Mouse (Mus musculus): ENCODE measurements around the gene Galnt17. TPM values are rescaled to one million over a fixed set of nuclear protein-coding genes. Genes with fewer than 3 reads are reported as not detected.

Galnt17 gene
- polyA plus RNA-seq, 1 experiment from 2014 or later: 0.08 TPM

- H3K9ac ChIP-seq (ENCODE audit: low read depth, low read length): no peak overlapping the region
- H3K36me3 ChIP-seq (ENCODE audit: control insufficient read depth, insufficient read depth): no peaks in the 10 kb centered on the region
- no peaks in the 10 kb centered on the region; the same call in none of the 2 replicates for H3K9me3 ChIP-seq (replicated peaks; ENCODE audit: control insufficient read depth, low read length)
- no peak for ATAC-seq (ENCODE audit: low read depth)
- H3K27me3 ChIP-seq (ENCODE audit: control insufficient read depth, insufficient read depth, low read depth, low read length): no peaks in the 10 kb centered on the region
- H3K4me1 ChIP-seq (ENCODE audit: control insufficient read depth, low read depth, low read length): no peaks in the 10 kb centered on the region
- no peak overlapping the region for H3K27ac ChIP-seq (ENCODE audit: low read length)
- H3K4me2 ChIP-seq (ENCODE audit: low read depth, low read length): no peak overlapping the region
- H3K4me3 ChIP-seq (ENCODE audit: low read depth, low read length): no peak overlapping the region
- WGBS (ENCODE audit: insufficient replicate concordance): 63% methylated on average over 8 of the region's 8 CpGs
Observed at GRCm38 (mm10) chr5:131089876-131090275, 218.4 kb downstream of the Galnt17 start.

DNA sequence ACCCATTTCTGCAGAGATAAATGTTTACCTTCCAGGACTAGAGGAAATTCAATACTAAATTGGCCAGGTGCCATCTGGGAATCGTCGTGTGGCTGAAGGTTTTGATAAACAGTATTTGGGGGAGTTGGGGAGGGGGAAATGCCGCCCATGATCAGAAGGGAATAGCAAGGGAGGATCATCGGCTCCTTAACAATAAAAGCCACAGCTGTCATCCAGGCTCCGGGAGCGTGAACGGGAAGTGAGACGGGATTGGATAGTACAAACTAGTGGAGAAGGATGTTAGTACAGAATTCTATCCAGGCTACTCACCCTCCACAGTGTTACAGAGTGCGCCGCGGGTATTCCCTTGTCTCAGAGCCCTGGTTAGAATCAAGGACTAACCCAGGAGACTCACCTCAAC lies 219.4 kb downstream of the Galnt17 start:
- H3K9ac ChIP-seq (ENCODE audit: low read depth, low read length): no peak overlapping the region
- H3K9me3 ChIP-seq (replicated peaks; ENCODE audit: control insufficient read depth, low read length): no peaks in the 10 kb centered on the region; the same call in none of the 2 replicates
- H3K27me3 ChIP-seq (ENCODE audit: control insufficient read depth, insufficient read depth, low read depth, low read length): no peaks in the 10 kb centered on the region
- H3K36me3 ChIP-seq (ENCODE audit: control insufficient read depth, insufficient read depth): no peaks in the 10 kb centered on the region
- WGBS (ENCODE audit: insufficient replicate concordance): 59% methylated on average over 11 of the region's 11 CpGs
- no peak overlapping the region for H3K4me2 ChIP-seq (ENCODE audit: low read depth, low read length)
- no peak overlapping the region for H3K4me3 ChIP-seq (ENCODE audit: low read depth, low read length)
- no peak overlapping the region for H3K27ac ChIP-seq (ENCODE audit: low read length)
- no peaks in the 10 kb centered on the region for H3K4me1 ChIP-seq (ENCODE audit: control insufficient read depth, low read depth, low read length)
- no peak for ATAC-seq (ENCODE audit: low read depth)

- 58% methylated on average over 14 of the region's 14 CpGs for WGBS (ENCODE audit: insufficient replicate concordance)
Observed at GRCm38 (mm10) chr5:131083072-131083657, 225.1 kb downstream of the Galnt17 start.

GRCm38 (mm10) chr5:131077682-131078081 lies 230.6 kb downstream of the Galnt17 start:
- no peaks in the 10 kb centered on the region for H3K4me1 ChIP-seq (ENCODE audit: control insufficient read depth, low read depth, low read length)
- no peak overlapping the region for H3K4me3 ChIP-seq (ENCODE audit: low read depth, low read length)
- H3K9me3 ChIP-seq (replicated peaks; ENCODE audit: control insufficient read depth, low read length): no peaks in the 10 kb centered on the region; the same call in 1 of the 2 replicates
- no peak for ATAC-seq (ENCODE audit: low read depth)
- WGBS (ENCODE audit: insufficient replicate concordance): 9% methylated on average over 1 of the region's 1 CpGs
- H3K36me3 ChIP-seq (ENCODE audit: control insufficient read depth, insufficient read depth): no peaks in the 10 kb centered on the region
- H3K4me2 ChIP-seq (ENCODE audit: low read depth, low read length): no peak overlapping the region
- no peak overlapping the region for H3K9ac ChIP-seq (ENCODE audit: low read depth, low read length)
- no peak overlapping the region for H3K27ac ChIP-seq (ENCODE audit: low read length)
- no peaks in the 10 kb centered on the region for H3K27me3 ChIP-seq (ENCODE audit: control insufficient read depth, insufficient read depth, low read depth, low read length)

More at GRCm38 (mm10) chr5:131083072-131083657, 225.1 kb downstream of the Galnt17 start:
- no peaks in the 10 kb centered on the region; the same call in 1 of the 2 replicates for H3K9me3 ChIP-seq (replicated peaks; ENCODE audit: control insufficient read depth, low read length)
- no peaks in the 10 kb centered on the region for H3K4me1 ChIP-seq (ENCODE audit: control insufficient read depth, low read depth, low read length)
- H3K4me2 ChIP-seq (ENCODE audit: low read depth, low read length): no peak overlapping the region
- no peak overlapping the region for H3K27ac ChIP-seq (ENCODE audit: low read length)
- H3K27me3 ChIP-seq (ENCODE audit: control insufficient read depth, insufficient read depth, low read depth, low read length): no peaks in the 10 kb centered on the region
- H3K9ac ChIP-seq (ENCODE audit: low read depth, low read length): no peak overlapping the region
- H3K36me3 ChIP-seq (ENCODE audit: control insufficient read depth, insufficient read depth): no peaks in the 10 kb centered on the region
- no peak for ATAC-seq (ENCODE audit: low read depth)
- no peak overlapping the region for H3K4me3 ChIP-seq (ENCODE audit: low read depth, low read length)

GRCm38 (mm10) chr5:131075795-131076194 lies 232.5 kb downstream of the Galnt17 start:
- no peaks in the 10 kb centered on the region for H3K27me3 ChIP-seq (ENCODE audit: control insufficient read depth, insufficient read depth, low read depth, low read length)
- 67% methylated on average over 7 of the region's 7 CpGs for WGBS (ENCODE audit: insufficient replicate concordance)
- H3K9ac ChIP-seq (ENCODE audit: low read depth, low read length): no peak overlapping the region
- no peak overlapping the region for H3K4me2 ChIP-seq (ENCODE audit: low read depth, low read length)
- no peak overlapping the region for H3K4me3 ChIP-seq (ENCODE audit: low read depth, low read length)
- no peak for ATAC-seq (ENCODE audit: low read depth)
- no peaks in the 10 kb centered on the region for H3K4me1 ChIP-seq (ENCODE audit: control insufficient read depth, low read depth, low read length)
- H3K36me3 ChIP-seq (ENCODE audit: control insufficient read depth, insufficient read depth): no peaks in the 10 kb centered on the region
- H3K27ac ChIP-seq (ENCODE audit: low read length): no peak overlapping the region
- H3K9me3 ChIP-seq (replicated peaks; ENCODE audit: control insufficient read depth, low read length): no peaks in the 10 kb centered on the region

- 56% methylated on average over 4 of the region's 4 CpGs for WGBS (ENCODE audit: insufficient replicate concordance)
- Histone ChIP-seq H3K4me2 (ENCODE audit: low read depth, low read length) (no peak overlapping the region), H3K9ac (ENCODE audit: low read depth, low read length) (no peak overlapping the region), H3K27me3 (ENCODE audit: control insufficient read depth, insufficient read depth, low read depth, low read length) (no peaks in the 10 kb centered on the region), H3K27ac (ENCODE audit: low read length) (no peak overlapping the region), H3K9me3 (replicated peaks; ENCODE audit: control insufficient read depth, low read length) (no peaks in the 10 kb centered on the region), H3K4me3 (ENCODE audit: low read depth, low read length) (no peak overlapping the region), H3K36me3 (ENCODE audit: control insufficient read depth, insufficient read depth) (no peaks in the 10 kb centered on the region), H3K4me1 (ENCODE audit: control insufficient read depth, low read depth, low read length) (no peaks in the 10 kb centered on the region)
- no peak for ATAC-seq (ENCODE audit: low read depth)
Observed at GRCm38 (mm10) chr5:131074295-131074694, 234.0 kb downstream of the Galnt17 start.

- no peak for ATAC-seq (ENCODE audit: low read depth)
- H3K36me3 ChIP-seq (ENCODE audit: control insufficient read depth, insufficient read depth): no peaks in the 10 kb centered on the region
- H3K27ac ChIP-seq (ENCODE audit: low read length): no peak overlapping the region
- no peaks in the 10 kb centered on the region for H3K4me1 ChIP-seq (ENCODE audit: control insufficient read depth, low read depth, low read length)
- H3K4me2 ChIP-seq (ENCODE audit: low read depth, low read length): no peak overlapping the region
- H3K27me3 ChIP-seq (ENCODE audit: control insufficient read depth, insufficient read depth, low read depth, low read length): no peaks in the 10 kb centered on the region
- H3K4me3 ChIP-seq (ENCODE audit: low read depth, low read length): no peak overlapping the region
- no peaks in the 10 kb centered on the region for H3K9me3 ChIP-seq (replicated peaks; ENCODE audit: control insufficient read depth, low read length)
- 61% methylated on average over 6 of the region's 6 CpGs for WGBS (ENCODE audit: insufficient replicate concordance)
- no peak overlapping the region for H3K9ac ChIP-seq (ENCODE audit: low read depth, low read length)
Observed at GRCm38 (mm10) chr5:131065174-131065573, 243.1 kb downstream of the Galnt17 start.

DNA sequence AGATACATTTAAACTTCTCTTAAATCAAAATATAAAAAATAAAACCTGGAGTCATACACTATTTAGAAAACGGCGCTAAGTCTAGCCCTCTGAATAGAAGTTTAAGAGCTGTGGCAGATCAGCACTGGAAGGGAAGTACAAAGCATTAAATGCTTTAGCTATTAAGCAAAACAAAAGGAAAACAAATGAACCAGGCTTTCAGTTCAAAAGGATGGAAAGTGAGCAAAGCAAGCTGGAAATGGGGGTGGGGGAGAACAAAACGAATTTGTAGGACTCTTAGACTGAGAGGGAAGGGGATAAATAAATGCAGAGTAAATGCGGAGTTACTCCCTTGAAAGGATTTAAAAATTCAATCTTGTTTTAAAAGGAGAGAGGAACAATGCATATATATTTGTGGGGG lies 259.8 kb downstream of the Galnt17 start:
- no peak overlapping the region for H3K4me2 ChIP-seq (ENCODE audit: low read depth, low read length)
- no peak overlapping the region for H3K4me3 ChIP-seq (ENCODE audit: low read depth, low read length)
- H3K9me3 ChIP-seq (replicated peaks; ENCODE audit: control insufficient read depth, low read length): no peaks in the 10 kb centered on the region
- H3K27me3 ChIP-seq (ENCODE audit: control insufficient read depth, insufficient read depth, low read depth, low read length): no peaks in the 10 kb centered on the region
- no peaks in the 10 kb centered on the region for H3K36me3 ChIP-seq (ENCODE audit: control insufficient read depth, insufficient read depth)
- no peak overlapping the region for H3K9ac ChIP-seq (ENCODE audit: low read depth, low read length)
- WGBS (ENCODE audit: insufficient replicate concordance): 55% methylated on average over 4 of the region's 4 CpGs
- H3K27ac ChIP-seq (ENCODE audit: low read length): no peak overlapping the region
- H3K4me1 ChIP-seq (ENCODE audit: control insufficient read depth, low read depth, low read length): no peaks in the 10 kb centered on the region
- no peak for ATAC-seq (ENCODE audit: low read depth)

- no peaks in the 10 kb centered on the region for H3K9me3 ChIP-seq (replicated peaks; ENCODE audit: control insufficient read depth, low read length)
- H3K9ac ChIP-seq (ENCODE audit: low read depth, low read length): no peak overlapping the region
- no peaks in the 10 kb centered on the region for H3K4me1 ChIP-seq (ENCODE audit: control insufficient read depth, low read depth, low read length)
- no peaks in the 10 kb centered on the region for H3K36me3 ChIP-seq (ENCODE audit: control insufficient read depth, insufficient read depth)
- H3K4me3 ChIP-seq (ENCODE audit: low read depth, low read length): no peak overlapping the region
- ATAC-seq (ENCODE audit: low read depth): no peak
- H3K27ac ChIP-seq (ENCODE audit: low read length): no peak overlapping the region
- H3K27me3 ChIP-seq (ENCODE audit: control insufficient read depth, insufficient read depth, low read depth, low read length): no peaks in the 10 kb centered on the region
- no peak overlapping the region for H3K4me2 ChIP-seq (ENCODE audit: low read depth, low read length)
Observed at GRCm38 (mm10) chr5:131043130-131043529, 265.2 kb downstream of the Galnt17 start.

Data from liver, embryonic 16.5 days (tissue).